Mouse (Mus musculus): ENCODE data around the gene Dsel. TPM values are rescaled to one million over a fixed set of nuclear protein-coding genes. Genes with fewer than 3 reads are reported as not detected.

The Dsel gene
- 6.8 and 8.4 TPM in 2 replicates for polyA plus RNA-seq (2012; rRNA removed)

- TF ChIP-seq POLR2A (IDR thresholded peaks at IDR 0.05; ENCODE audit: borderline replicate concordance, extremely low read depth, insufficient read depth, insufficient read length, poor library complexity, severe bottlenecking) (peak; percentile 73), CTCF (IDR thresholded peaks at IDR 0.05; ENCODE audit: borderline replicate concordance, extremely low read depth, insufficient read depth, insufficient read length) (0 out of 2 replicates have a peak, but pooled peaks have one; percentile 25)
- DNase-seq (ENCODE audit: low read depth) = peak; percentile 98
Measured at GRCm38 (mm10) chr1:111864779-111865165, at the start of gene Dsel. Gene Dsel, minus strand, starts transcription at chr1:111864918.

- no peak for DNase-seq (ENCODE audit: low read depth)
- TF ChIP-seq POLR2A (IDR thresholded peaks at IDR 0.05; ENCODE audit: borderline replicate concordance, extremely low read depth, insufficient read depth, insufficient read length, poor library complexity, severe bottlenecking) (no peak), CTCF (IDR thresholded peaks at IDR 0.05; ENCODE audit: borderline replicate concordance, extremely low read depth, insufficient read depth, insufficient read length) (no peak)
Measured at GRCm38 (mm10) chr1:111911424-111911823, 46.7 kb upstream of the Dsel start.

GRCm38 (mm10) chr1:111883336-111883735 is 18.6 kb upstream of the Dsel start:
- DNase-seq (ENCODE audit: low read depth) = no peak

GRCm38 (mm10) chr1:111875784-111876183 is 11.1 kb upstream of the Dsel start:
- no peak for DNase-seq (ENCODE audit: low read depth)
- no peak for TF ChIP-seq POLR2A (IDR thresholded peaks at IDR 0.05; ENCODE audit: borderline replicate concordance, extremely low read depth, insufficient read depth, insufficient read length, poor library complexity, severe bottlenecking)
- no peak for TF ChIP-seq CTCF (IDR thresholded peaks at IDR 0.05; ENCODE audit: borderline replicate concordance, extremely low read depth, insufficient read depth, insufficient read length)

More at GRCm38 (mm10) chr1:111883336-111883735, 18.6 kb upstream of the Dsel start:
- TF ChIP-seq CTCF (IDR thresholded peaks at IDR 0.05; ENCODE audit: borderline replicate concordance, extremely low read depth, insufficient read depth, insufficient read length) (no peak), POLR2A (IDR thresholded peaks at IDR 0.05; ENCODE audit: borderline replicate concordance, extremely low read depth, insufficient read depth, insufficient read length, poor library complexity, severe bottlenecking) (no peak)

GRCm38 (mm10) chr1:111873196-111873595 is 8.5 kb upstream of the Dsel start:
- no peak for TF ChIP-seq CTCF (IDR thresholded peaks at IDR 0.05; ENCODE audit: borderline replicate concordance, extremely low read depth, insufficient read depth, insufficient read length)
- no peak for TF ChIP-seq POLR2A (IDR thresholded peaks at IDR 0.05; ENCODE audit: borderline replicate concordance, extremely low read depth, insufficient read depth, insufficient read length, poor library complexity, severe bottlenecking)
- DNase-seq (ENCODE audit: low read depth) = peak; percentile 55

GRCm38 (mm10) chr1:111865467-111865866 is 749 bp upstream of the Dsel start:
- TF ChIP-seq CTCF (IDR thresholded peaks at IDR 0.05; ENCODE audit: borderline replicate concordance, extremely low read depth, insufficient read depth, insufficient read length) (no peak), POLR2A (IDR thresholded peaks at IDR 0.05; ENCODE audit: borderline replicate concordance, extremely low read depth, insufficient read depth, insufficient read length, poor library complexity, severe bottlenecking) (no peak)
- peak; percentile 12 for DNase-seq (ENCODE audit: low read depth)

- DNase-seq (ENCODE audit: low read depth) = peak; percentile 94
- peak; percentile 90 for TF ChIP-seq CTCF (IDR thresholded peaks at IDR 0.05; ENCODE audit: borderline replicate concordance, extremely low read depth, insufficient read depth, insufficient read length)
- no peak for TF ChIP-seq POLR2A (IDR thresholded peaks at IDR 0.05; ENCODE audit: borderline replicate concordance, extremely low read depth, insufficient read depth, insufficient read length, poor library complexity, severe bottlenecking)
Measured at GRCm38 (mm10) chr1:111864063-111864778, 497 bp downstream of the Dsel start.

- DNase-seq (ENCODE audit: low read depth) = peak; percentile 28
- TF ChIP-seq POLR2A (IDR thresholded peaks at IDR 0.05; ENCODE audit: borderline replicate concordance, extremely low read depth, insufficient read depth, insufficient read length, poor library complexity, severe bottlenecking) = no peak
Measured at GRCm38 (mm10) chr1:111857852-111858251, 6.9 kb downstream of the Dsel start.

- no peak for DNase-seq (ENCODE audit: low read depth)
- TF ChIP-seq CTCF (IDR thresholded peaks at IDR 0.05; ENCODE audit: borderline replicate concordance, extremely low read depth, insufficient read depth, insufficient read length) = no peak
Measured at GRCm38 (mm10) chr1:111852439-111852838, 12.3 kb downstream of the Dsel start.

GRCm38 (mm10) chr1:111833583-111834225 is 31.0 kb downstream of the Dsel start:
- peak; percentile 56 for DNase-seq (ENCODE audit: low read depth)
- TF ChIP-seq POLR2A (IDR thresholded peaks at IDR 0.05; ENCODE audit: borderline replicate concordance, extremely low read depth, insufficient read depth, insufficient read length, poor library complexity, severe bottlenecking) = no peak
- TF ChIP-seq CTCF (IDR thresholded peaks at IDR 0.05; ENCODE audit: borderline replicate concordance, extremely low read depth, insufficient read depth, insufficient read length) = no peak

Data from brain, embryonic 14.5 days (tissue).